Mouse (Mus musculus) lung, postnatal 0 days (tissue): ENCODE measurements around the gene 1500009L16Rik. TPM values are rescaled to one million over a fixed set of nuclear protein-coding genes. Genes with fewer than 3 reads are reported as not detected.
A peak's percentile ranks its signal among the peaks of the same experiment; 100 is the strongest.

ENCODE experiments used
- ATAC-seq: fragments of 200-750 bp; cut with Nextera tagmentation; 2 replicates; pipeline ENCODE4 v1.8.0; 2017; ENCODE audit warnings: moderate library complexity
- DNase-seq: peaks from one replicate; pipeline ENCODE4 v3.0.0-alpha.2; 2016; ENCODE audit warnings: low spot score
- H3K27ac ChIP-seq: fragments of 300-500 bp; sonication (generic); 2 replicates; pipeline ENCODE4 v1.5.1; 2014; ENCODE audit warnings: antibody characterized with exemption, mild to moderate bottlenecking, low read length, mixed read lengths
- H3K27me3 ChIP-seq: fragments of 300-500 bp; sonication (generic); replicated peaks from 2 replicates; pipeline ENCODE4 v1.6.1; 2014; ENCODE audit warnings: low read length, mixed read lengths; ENCODE audit not compliant: insufficient read depth
- H3K36me3 ChIP-seq: fragments of 300-500 bp; sonication (generic); 2 replicates; pipeline ENCODE4 v1.6.1; 2014; ENCODE audit warnings: low read length, mixed read lengths; ENCODE audit not compliant: insufficient read depth
- H3K4me1 ChIP-seq: fragments of 300-500 bp; sonication (generic); 2 replicates; pipeline ENCODE4 v1.6.1; 2014; ENCODE audit warnings: antibody characterized with exemption, low read depth, low read length, mixed read lengths; ENCODE audit not compliant: insufficient read depth
- H3K4me2 ChIP-seq: fragments of 300-500 bp; sonication (generic); replicated peaks from 2 replicates; pipeline ENCODE4 v1.6.1; 2014; ENCODE audit warnings: low read depth, mild to moderate bottlenecking, low read length, moderate library complexity, mixed read lengths
- H3K4me3 ChIP-seq: fragments of 300-500 bp; sonication (generic); 2 replicates; pipeline ENCODE4 v1.5.1; 2014; ENCODE audit warnings: low read depth, low read length
- H3K9ac ChIP-seq: fragments of 300-500 bp; sonication (generic); replicated peaks from 2 replicates; pipeline ENCODE4 v1.6.1; 2014; ENCODE audit warnings: low read depth, mild to moderate bottlenecking
- H3K9me3 ChIP-seq: fragments of 300-500 bp; sonication (generic); 2 replicates; pipeline ENCODE4 v1.6.1; 2016; ENCODE audit warnings: low read length, mixed read lengths
- CTCF ChIP-seq: IDR thresholded peaks from 2 replicates; pipeline ENCODE4 v1.5.1; 2016; ENCODE audit warnings: antibody characterized with exemption, mild to moderate bottlenecking
- EP300 ChIP-seq: IDR thresholded peaks from 2 replicates; pipeline ENCODE4 v1.6.1; 2016; ENCODE audit warnings: antibody characterized with exemption, mild to moderate bottlenecking, control low read depth
- WGBS: fragments of 180-500 bp; shearing (Covaris S2); extraction: QIAGEN DNeasy Blood & Tissue Kit; methylation state at CpG from one replicate; pipeline ENCODE4 v1.1.7; 2014; 5-methylcytosine and 5-hydroxymethylcytosine counted together
- polyA plus RNA-seq: library from polyadenylated mRNA; unstranded; fragments of >200 nt; fragmentation: Nextera tagmentation; extraction: Ambion mirVana; gene quantifications from 2 replicates; pipeline ENCODE4 v1.2.1, GENCODE M21; 2015

The 1500009L16Rik gene
- polyA plus RNA-seq, 1 experiment from 2014 or later, result 21.5 TPM

DNA sequence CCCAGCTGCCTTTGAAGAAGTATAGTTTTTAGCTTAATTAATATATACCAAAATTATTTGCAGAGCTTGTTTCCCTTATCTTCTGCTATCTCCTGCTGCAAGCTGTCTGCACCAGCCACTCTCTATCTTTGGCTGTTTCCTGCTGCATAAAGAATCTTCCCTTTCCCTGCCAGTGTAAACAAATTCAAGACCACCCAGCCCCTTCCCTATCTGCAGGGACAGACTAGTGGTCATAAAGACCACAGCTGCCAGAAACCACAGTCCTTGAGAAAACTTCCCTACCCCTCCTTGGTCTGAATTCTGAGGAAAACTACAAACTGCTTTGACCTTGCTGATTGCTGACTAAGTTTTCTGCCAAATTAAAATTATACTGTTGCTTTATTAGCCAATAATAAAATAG is 44.2 kb downstream of the 1500009L16Rik start:
- Histone ChIP-seq H3K9me3 (no peaks in the 10 kb centered on the region), H3K36me3 (no peaks in the 10 kb centered on the region), H3K4me1 (no peaks in the 10 kb centered on the region), H3K4me3 (no peak overlapping the region), H3K27me3 (no peaks in the 10 kb centered on the region), H3K4me2 (no peak overlapping the region), H3K27ac (no peak overlapping the region), H3K9ac (no peak overlapping the region)
- DNase-seq, result no peak
- TF ChIP-seq EP300 (no peak), CTCF (no peak)
- no peak for ATAC-seq

DNA sequence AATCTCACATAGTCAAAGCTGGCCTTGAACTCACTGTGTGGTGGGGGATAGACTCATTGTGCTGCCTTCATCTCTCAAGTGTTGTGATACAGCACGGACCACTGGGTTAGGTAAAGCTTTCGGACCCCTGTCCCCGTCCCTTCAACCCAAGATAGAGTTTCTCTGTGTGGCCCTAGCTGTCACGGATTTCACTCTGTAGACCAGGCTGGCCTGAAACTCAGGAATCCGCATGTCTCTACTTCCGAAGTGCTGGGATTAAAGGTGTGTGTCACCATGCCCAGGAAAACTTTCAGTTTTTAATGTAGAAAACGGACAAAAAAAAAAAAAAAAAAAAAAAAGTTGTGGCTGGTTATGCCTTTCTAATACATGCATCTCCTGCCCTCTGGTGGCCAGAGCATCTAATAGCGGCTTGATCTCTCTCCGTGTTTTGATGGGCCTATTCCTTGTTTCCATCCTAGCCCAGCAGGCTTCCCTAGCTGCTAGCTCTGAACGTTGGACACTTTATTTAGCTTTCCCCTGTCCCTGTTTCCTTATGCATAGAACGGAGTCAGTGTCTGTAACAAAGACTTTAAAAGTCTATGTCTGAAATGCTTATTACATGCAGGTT is 53.7 kb downstream of the 1500009L16Rik start:
- DNase-seq (peak; percentile 74), ATAC-seq (no peak)
- WGBS, result 39% methylated on average over 11 of the region's 11 CpGs
- H3K4me2 ChIP-seq, result no peak overlapping the region
- no peak overlapping the region for H3K9ac ChIP-seq
- TF ChIP-seq CTCF (peak; percentile 84), EP300 (no peak)
- no peaks in the 10 kb centered on the region for H3K36me3 ChIP-seq
- peaks cover 3% of the 10 kb centered on the region; the same call in 1 of the 2 replicates for H3K9me3 ChIP-seq
- H3K4me3 ChIP-seq, result no peak overlapping the region
- no peak overlapping the region for H3K27ac ChIP-seq
- H3K4me1 ChIP-seq, result no peaks in the 10 kb centered on the region
- H3K27me3 ChIP-seq, result no peaks in the 10 kb centered on the region

DNA sequence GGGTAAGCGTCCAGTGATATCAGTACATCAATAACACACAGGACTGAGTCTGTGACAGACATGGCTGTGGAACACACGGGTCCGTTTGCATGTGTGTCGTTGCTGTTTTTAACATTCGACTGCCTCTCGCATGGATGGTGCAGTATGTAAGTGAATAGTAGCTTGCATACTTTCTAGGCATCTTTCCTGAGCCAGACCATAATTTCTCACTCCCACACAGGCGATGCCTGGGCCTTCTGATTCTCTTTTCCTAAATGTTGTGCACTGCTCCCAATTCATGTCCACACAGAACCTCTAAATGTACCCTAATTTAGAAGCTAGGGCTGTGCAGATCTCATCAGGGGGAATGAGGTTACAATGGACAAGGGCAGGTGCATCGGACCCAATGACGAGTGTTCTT is 54.6 kb downstream of the 1500009L16Rik start:
- DNase-seq (no peak), ATAC-seq (no peak)
- no peaks in the 10 kb centered on the region for H3K4me1 ChIP-seq
- H3K27ac ChIP-seq, result no peak overlapping the region
- TF ChIP-seq EP300 (no peak), CTCF (no peak)
- no peaks in the 10 kb centered on the region for H3K36me3 ChIP-seq
- 81% methylated on average over 9 of the region's 9 CpGs for WGBS
- no peaks in the 10 kb centered on the region for H3K27me3 ChIP-seq
- no peak overlapping the region for H3K4me2 ChIP-seq
- no peak overlapping the region for H3K9ac ChIP-seq
- no peak overlapping the region for H3K4me3 ChIP-seq
- peaks cover 3% of the 10 kb centered on the region; the same call in 1 of the 2 replicates for H3K9me3 ChIP-seq

DNA sequence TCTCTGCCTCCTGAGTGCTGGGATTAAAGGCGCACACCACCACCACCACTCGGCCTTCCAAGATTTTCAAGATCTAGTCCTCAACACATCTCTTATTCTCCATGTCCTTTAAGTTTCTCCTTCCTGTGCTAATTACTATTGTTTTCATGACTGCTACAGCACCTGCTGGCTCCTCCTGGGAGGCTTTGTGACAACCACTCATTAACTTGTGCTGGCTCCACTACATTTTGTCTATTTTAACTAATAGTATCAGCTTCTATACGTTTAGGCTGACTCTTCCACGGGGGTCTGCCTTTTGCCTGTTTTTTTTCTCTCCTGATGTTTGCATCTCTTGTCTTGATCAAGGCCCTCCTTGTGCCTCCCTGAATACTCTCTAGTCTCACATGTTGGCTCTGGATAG is 59.2 kb downstream of the 1500009L16Rik start:
- Histone ChIP-seq H3K4me2 (no peak overlapping the region), H3K9ac (no peak overlapping the region), H3K27me3 (no peaks in the 10 kb centered on the region), H3K36me3 (no peaks in the 10 kb centered on the region), H3K4me1 (no peaks in the 10 kb centered on the region), H3K9me3 (peaks cover 3% of the 10 kb centered on the region; the same call in 1 of the 2 replicates), H3K27ac (no peak overlapping the region), H3K4me3 (no peak overlapping the region)
- DNase-seq, result no peak
- ATAC-seq, result no peak
- 85% methylated on average over 4 of the region's 4 CpGs for WGBS
- TF ChIP-seq CTCF (no peak), EP300 (no peak)

DNA sequence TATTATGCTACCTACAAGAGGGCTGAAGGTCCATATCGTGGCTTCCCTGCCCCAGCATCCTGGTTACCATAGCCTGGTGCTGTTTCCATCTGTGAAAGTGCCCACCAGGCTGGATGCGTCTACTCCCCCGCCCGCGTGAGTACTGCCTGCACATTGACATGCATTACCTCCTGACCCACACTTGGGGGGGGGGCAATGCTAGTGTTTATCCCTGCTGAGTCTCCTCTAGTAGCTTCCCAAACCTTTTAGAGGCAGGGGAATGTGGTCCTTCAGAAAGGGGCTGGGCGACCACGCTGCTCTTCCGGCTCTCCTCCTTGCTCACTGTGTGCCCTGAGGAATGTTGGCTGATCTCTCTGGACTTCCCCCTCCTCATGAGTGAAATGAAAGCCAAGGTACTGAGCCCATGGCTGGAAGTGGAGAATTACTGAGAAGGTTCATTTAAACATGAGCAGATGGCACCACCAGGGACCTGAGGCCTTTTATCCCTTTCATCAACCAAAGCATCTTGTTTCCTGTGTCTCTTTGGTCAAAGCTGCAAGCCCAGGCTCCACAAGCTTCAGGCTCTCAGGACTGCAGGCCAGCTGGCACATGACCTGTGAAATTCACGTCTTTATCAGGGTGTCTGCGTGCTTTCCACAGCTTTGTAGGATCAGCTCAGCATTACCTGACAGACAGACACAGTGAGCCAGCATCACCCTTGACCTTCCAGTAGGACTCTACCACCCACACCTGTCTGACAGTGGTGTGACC is 59.9 kb downstream of the 1500009L16Rik start:
- no peak for DNase-seq
- no peaks in the 10 kb centered on the region for H3K36me3 ChIP-seq
- no peak for ATAC-seq
- H3K9ac ChIP-seq, result no peak overlapping the region
- no peak overlapping the region for H3K4me3 ChIP-seq
- no peaks in the 10 kb centered on the region for H3K4me1 ChIP-seq
- WGBS, result 74% methylated on average over 10 of the region's 10 CpGs
- H3K4me2 ChIP-seq, result no peak overlapping the region
- peaks cover 3% of the 10 kb centered on the region; the same call in 1 of the 2 replicates for H3K9me3 ChIP-seq
- no peaks in the 10 kb centered on the region for H3K27me3 ChIP-seq
- TF ChIP-seq EP300, result no peak
- no peak for TF ChIP-seq CTCF
- no peak overlapping the region for H3K27ac ChIP-seq

DNA sequence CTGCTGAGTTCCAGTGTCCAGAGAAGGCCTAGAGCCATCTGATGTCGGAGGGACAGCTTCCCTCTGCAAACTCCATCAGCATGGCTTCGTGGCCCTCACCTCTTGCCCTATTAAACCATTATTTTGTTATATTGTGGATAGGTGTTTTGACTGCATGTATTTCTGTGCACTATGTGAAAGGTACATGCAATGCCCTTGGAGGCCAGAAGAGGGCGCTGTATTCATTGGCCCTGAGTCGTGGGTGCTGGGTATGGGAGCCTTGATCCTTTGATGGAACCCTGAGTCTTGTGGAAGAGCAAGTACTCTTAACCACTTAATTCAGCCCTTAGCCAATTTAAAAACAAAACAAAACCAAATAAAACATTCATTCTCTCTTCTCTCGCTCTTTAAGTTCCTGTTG is 62.3 kb downstream of the 1500009L16Rik start:
- H3K4me1 ChIP-seq, result no peaks in the 10 kb centered on the region
- 35% methylated on average over 5 of the region's 5 CpGs for WGBS
- H3K27me3 ChIP-seq, result no peaks in the 10 kb centered on the region
- H3K36me3 ChIP-seq, result no peaks in the 10 kb centered on the region
- H3K4me2 ChIP-seq, result no peak overlapping the region
- TF ChIP-seq EP300 (no peak), CTCF (peak; percentile 80)
- H3K9me3 ChIP-seq, result no peaks in the 10 kb centered on the region
- no peak overlapping the region for H3K27ac ChIP-seq
- ATAC-seq, result no peak
- H3K9ac ChIP-seq, result no peak overlapping the region
- DNase-seq, result peak; percentile 16
- H3K4me3 ChIP-seq, result no peak overlapping the region
